Mouse (Mus musculus): ENCODE measurements at regions not wholly inside any gene's neighbourhood (a gene's known extent, or its start where the extent isn't known, plus 50 kb on each side); places are given as distances from the start of the nearest gene placed in this dataset.

- no peak for DNase-seq
Observed at GRCm38 (mm10) chr9:31794911-31795310, 118.4 kb downstream of the Barx2 start.

- no peak for DNase-seq
Observed at GRCm38 (mm10) chr9:31775956-31776355, 137.3 kb downstream of the Barx2 start.

GRCm38 (mm10) chr9:31765401-31765800, 147.9 kb downstream of the Barx2 start:
- no peak for DNase-seq

DNA sequence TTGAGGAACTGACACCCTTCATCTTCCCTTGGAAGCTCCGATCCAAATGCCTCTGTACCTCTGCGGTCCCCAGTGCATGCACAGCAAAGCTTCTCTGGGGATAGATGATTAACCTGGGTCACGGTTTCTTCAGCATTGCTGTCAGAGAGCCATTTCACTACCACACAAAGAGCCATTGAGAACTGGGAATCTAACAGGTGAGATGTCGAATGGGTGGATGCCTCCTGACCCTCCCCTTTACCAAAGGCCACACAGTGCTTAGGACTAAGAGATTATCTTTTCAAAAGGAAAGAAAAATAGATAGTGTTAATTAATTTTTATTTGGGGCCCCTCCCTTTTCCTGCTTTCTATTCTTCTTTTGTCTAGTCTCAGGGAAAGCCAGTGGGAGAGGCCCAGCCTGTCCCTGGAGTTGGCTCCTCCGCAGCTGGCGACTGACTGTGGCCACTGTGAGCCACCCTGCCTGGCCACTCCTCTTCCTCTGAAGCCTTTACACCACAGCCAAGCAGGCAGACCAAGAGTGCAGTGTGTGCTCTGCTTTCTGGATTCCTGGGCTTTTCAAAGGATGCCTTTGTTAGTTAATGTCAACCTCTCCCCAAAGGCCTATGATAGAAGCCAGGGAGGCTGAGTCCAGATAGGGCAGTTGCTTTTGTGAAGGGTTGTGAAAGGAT, 155.2 kb downstream of the Barx2 start:
- no peak for DNase-seq

GRCm38 (mm10) chr9:31730443-31730842, 182.8 kb downstream of the Barx2 start:
- DNase-seq: no peak

- no peak for DNase-seq
Observed at GRCm38 (mm10) chr9:31719309-31719708, 194.0 kb downstream of the Barx2 start.

GRCm38 (mm10) chr9:31710022-31710421, 203.2 kb downstream of the Barx2 start:
- DNase-seq: no peak

DNA sequence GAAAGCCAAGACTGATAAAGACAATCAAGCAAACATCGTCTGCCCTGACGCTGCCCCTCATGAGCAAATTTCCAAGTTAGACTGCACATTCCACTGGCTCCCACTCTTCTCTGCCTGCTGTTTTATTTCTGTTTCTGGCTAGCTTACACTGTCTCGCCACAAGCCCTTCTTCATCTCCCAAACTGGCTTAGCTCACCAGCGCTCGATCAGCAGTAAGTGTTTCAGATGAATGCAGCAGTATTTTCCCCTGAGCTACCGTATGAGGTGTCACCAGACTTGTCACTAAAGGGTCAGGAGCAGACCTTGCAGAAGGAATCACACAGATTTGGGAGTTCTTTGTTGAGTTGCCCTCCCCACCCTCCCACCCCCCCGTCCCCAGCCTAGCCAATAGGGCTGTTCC, 206.6 kb downstream of the Barx2 start:
- no peak for DNase-seq

GRCm38 (mm10) chr9:31690921-31691475, 222.3 kb downstream of the Barx2 start:
- DNase-seq: no peak

DNA sequence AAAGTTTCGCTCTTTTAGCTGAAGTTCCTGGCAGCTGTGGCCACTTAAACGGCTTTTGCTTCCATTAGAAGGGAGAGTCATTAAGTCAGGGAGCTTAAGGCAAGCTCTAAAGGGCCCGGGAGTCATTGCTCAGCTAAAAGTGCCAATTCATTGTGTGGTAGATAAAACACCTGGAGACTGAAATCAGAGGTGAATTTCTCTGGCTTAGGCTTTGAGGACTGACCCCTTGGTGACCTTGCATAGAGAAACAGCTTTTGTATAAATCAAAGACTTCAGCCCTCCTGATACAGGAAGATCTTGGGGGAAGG, 224.1 kb upstream of the Tmem45b start:
- DNase-seq: no peak

DNA sequence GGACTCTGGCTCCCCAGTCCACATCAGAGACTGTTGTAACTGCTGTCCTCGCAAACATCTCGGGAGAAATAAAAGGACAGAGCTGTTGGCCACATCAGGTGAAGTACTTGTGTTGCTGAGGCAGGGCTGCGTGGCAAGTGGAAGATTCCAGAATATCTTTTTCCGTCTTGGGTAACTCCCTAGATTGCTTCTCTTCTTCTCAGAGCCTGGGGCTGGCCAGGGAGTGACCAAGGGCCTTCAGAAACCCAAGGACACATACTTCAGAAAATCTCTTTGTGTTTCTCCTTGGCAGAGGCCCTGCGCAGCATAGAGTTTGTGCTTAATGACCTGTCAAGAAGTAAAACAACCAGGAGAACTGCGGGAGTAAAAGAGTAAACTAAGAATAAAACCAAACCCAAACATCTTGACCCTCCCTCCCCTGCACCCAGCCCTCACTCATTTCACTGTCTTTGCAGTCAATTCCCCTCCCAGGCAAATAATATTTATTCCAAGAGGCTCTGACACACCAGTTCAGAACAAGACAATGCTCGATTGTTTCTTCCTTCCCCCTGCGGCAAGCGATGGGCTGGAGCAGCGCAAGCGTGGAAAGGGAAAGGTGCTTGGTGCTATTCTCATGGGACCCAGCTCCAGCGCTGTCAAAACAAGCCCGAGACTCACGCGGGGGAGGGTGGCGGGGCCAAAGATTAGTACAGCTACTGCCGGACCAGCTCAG, 223.6 kb upstream of the Tmem45b start:
- DNase-seq: peak; percentile 73

DNA sequence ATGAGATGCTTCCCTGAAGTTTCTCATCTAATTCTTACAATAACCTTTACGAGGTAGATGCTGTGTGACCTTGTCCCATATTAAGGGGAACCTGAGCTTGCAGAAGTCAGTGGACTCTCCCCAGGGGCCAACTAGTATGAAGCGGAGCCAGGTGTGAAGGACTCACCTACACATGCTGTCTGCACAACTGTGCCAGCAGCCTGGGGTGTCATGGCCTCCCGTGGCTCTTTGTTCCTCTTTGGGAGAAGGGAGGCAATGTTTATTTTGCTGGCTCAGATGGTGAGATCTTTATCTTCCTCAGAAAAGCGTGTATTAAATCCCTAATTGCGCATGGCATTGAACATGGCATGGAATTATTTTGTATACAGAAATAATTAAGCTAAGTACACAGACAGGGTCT, 222.2 kb upstream of the Tmem45b start:
- DNase-seq: no peak

DNA sequence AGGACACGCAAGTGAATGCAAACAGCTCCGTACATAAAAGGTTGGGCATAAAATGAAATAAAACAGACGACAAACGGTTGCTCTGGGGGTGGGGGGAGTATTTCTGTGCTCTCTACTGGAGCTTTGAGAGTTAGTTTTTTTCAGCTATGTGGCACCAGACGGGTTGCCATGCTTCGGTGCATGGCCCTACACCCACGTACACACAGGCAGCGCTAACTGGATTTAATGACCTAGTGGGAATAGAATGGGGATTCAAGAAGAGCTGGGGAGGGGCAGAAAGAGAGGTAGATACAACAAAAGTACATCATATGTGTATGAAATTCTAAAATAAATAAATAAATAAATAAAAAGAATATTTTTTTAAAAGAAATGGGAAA, 220.5 kb upstream of the Tmem45b start:
- DNase-seq: no peak

DNA sequence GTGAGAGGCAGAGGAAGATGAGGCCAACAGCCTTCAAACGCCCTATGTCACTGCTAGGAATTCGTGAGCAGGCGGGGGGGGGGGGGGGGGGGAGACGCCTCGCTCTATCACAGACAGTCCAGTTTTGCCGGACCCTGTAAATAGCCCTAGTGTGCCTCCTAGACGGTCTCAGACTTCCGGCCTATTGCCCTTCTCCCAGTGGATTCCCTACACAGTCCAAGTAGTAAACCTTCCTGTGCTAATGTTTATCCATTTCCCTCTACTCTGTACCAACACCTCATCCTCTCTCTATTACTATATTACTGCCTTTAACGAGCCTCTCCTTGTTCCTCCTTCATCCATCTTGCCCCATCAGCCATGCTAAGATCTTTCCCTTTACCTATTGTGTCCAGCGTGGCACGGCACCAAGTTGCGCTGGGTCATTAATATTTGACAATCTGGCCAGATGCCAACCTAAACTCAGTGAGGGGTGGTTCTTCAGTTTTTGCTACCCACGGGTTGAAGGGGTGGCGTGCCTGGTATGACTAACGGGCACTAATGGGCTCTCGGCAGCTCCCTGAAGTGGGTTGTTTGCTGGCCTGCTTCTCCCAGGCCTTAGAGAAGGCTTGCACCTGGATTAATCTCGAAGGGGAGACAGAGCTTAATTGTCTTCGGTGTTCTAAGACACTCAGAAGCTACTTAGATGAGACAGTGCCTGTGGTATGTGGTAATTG, 220.0 kb upstream of the Tmem45b start:
- no peak for DNase-seq

- peak; percentile 27 for DNase-seq
Observed at GRCm38 (mm10) chr9:31683302-31684081, 219.2 kb upstream of the Tmem45b start.

DNA sequence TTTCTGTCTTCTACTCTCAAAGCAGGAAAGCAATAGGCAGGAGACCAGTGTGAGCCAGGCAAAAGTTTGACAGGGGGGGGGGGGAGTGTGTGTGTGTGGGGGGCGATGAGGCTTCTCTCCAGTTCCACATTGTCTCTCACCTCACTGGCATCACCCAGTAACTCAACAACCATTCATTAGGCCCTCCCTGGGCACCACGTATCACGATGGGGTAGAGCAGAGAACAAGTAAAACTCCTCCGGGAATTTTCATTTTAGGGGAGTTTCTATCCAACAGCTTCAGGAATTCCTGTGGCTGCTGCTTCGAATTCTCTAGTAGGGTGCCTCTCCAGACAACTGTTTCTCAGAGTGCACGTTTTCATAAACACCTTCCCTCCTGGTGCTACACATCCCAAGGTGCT, 218.6 kb upstream of the Tmem45b start:
- DNase-seq: no peak

GRCm38 (mm10) chr9:31677150-31677549, 212.9 kb upstream of the Tmem45b start:
- no peak for DNase-seq

- DNase-seq: no peak
Observed at GRCm38 (mm10) chr9:31659026-31659425, 194.8 kb upstream of the Tmem45b start.

DNA sequence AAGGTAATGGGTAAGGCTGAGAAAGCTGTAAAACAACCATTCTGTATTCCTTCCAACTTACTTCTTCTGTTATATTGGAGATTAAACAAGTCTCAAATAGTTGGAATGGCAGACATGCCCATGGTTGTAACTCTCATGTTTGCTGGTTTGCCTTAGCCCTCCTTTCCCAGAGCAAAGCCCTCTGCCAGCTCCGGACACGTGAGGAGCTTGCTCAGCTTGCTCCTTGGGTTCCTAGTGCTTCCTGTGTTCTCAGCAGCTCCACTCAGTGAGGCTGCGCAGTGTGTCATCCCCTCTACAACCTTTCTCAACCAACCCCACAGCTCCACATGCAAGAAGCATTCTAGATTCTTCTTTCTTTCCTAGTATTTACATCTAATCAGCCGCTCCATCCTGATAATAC, 193.3 kb upstream of the Tmem45b start:
- DNase-seq: no peak

DNA sequence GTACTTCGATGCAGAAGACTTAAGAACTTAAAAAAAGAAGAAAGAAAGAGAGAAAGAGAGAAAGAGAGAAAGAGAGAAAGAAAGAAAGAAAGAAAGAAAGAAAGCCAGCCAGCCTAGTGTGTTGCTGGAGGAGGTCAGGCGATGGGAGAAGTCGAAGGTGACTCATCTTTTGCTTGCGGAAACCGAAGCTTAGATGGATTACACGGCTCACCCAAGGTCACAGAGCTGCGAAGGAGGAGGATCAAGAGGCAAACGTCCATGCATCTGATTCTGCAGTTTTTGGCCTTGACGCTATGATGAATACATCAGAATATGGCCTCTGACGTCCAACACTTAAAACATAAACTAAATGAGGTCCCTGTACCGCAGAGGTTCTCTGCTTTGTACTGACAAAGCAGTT, 192.4 kb upstream of the Tmem45b start:
- no peak for DNase-seq

DNA sequence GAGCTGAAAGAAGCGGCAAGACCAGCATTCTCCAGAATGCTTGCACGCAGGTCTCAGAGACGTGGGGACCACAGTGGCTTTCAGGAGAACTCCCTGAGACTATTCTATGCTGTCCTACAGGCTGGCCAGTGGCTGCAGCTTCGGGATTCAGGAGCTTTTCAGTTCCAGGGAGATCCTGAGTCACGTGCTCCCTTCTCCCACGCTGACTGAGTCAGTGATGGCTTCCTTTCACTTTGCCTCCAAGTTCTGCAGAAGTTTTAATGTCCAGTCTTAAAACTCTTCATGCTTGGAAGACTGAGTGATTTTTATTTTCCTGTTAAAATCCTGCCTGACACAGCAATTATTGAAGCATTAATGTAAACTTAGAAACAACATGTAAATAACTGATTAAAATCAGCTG, 190.5 kb upstream of the Tmem45b start:
- DNase-seq: no peak

- no peak for DNase-seq
Observed at GRCm38 (mm10) chr9:31654213-31654612, 190.0 kb upstream of the Tmem45b start.

DNA sequence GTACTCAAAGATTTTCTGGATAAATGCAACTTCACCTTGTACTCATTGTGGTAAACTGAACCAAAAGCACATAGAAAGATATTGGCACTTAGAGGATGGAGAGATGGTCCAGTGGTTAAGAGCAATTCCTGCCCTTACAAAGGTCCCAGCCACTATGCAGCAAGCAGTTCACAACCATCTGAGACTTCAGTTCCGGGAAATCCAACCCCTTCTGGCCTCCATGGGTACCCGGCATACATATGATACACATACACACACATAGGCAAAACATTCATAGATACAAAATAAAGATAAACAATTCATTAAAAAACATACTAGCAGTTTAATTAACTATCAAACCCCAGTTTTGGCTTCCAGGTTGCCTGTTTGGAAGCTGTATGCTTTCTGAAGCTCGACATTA, 189.5 kb upstream of the Tmem45b start:
- DNase-seq: no peak
